Mouse (Mus musculus): ENCODE results near the gene Arfrp1. TPM values are rescaled to one million over a fixed set of nuclear protein-coding genes. Genes with fewer than 3 reads are reported as not detected.

The Arfrp1 gene
- total RNA-seq, 2 experiments from 2014 or later = 52.2 to 55.4 TPM

- intact Hi-C loops (cut with DNase I) = no loop called here
- no peak for DNase-seq
Observed at GRCm38 (mm10) chr2:181312435-181312834, 52.8 kb downstream of the Arfrp1 start.

Other genes with a start within 250 kb of the Arfrp1 start
- gene Kcnq2, start 230.1 kb downstream of the Arfrp1 start, total RNA-seq (2021) = not detected
- 1,000 to 10,000 TPM; 1,480 to 1,577 TPM for gene Eef1a2, start 208.4 kb downstream of the Arfrp1 start, total RNA-seq (2021)
- gene Ppdpf, start 178.2 kb downstream of the Arfrp1 start, total RNA-seq (2021) = 10 to 100 TPM; 49.4 to 52.6 TPM
- gene Ptk6, start 162.6 kb downstream of the Arfrp1 start, total RNA-seq (2021) = under 1 TPM in 1 of 2 experiments, not detected in 1; 0.05 TPM
- gene Srms, start 152.2 kb downstream of the Arfrp1 start, total RNA-seq (2021) = under 1 TPM; 0.14 to 0.49 TPM
- gene Fndc11, start 145.4 kb downstream of the Arfrp1 start, total RNA-seq (2021) = under 1 TPM in 1 of 2 experiments, not detected in 1; 0.22 TPM
- 10 to 100 TPM in 1 of 2 experiments, 1 to 10 TPM in 1; 9.9 to 11.5 TPM for gene Helz2, start 123.4 kb downstream of the Arfrp1 start, total RNA-seq (2021)
- gene Gmeb2, start 77.4 kb downstream of the Arfrp1 start, total RNA-seq (2021) = 1 to 10 TPM; 9.0 to 9.6 TPM
- gene Stmn3, start 50.9 kb downstream of the Arfrp1 start, total RNA-seq (2021) = under 1 TPM; 0.38 to 0.53 TPM
- gene Rtel1, start 45.7 kb downstream of the Arfrp1 start, total RNA-seq (2021) = 10 to 100 TPM in 1 of 2 experiments, 1 to 10 TPM in 1; 9.3 to 10.1 TPM
- gene Zgpat, start 476 bp downstream of the Arfrp1 start, total RNA-seq (2021) = 10 to 100 TPM; 17.6 to 22.3 TPM
- gene Lime1, start 14.7 kb upstream of the Arfrp1 start, total RNA-seq (2021) = 1 to 10 TPM; 5.1 to 6.7 TPM
- 10 to 100 TPM; 12.4 to 12.9 TPM for gene Zbtb46, start 94.0 kb upstream of the Arfrp1 start, total RNA-seq (2021)
- not detected for gene Abhd16b, start 127.8 kb upstream of the Arfrp1 start, total RNA-seq (2021)
- gene Tpd52l2, start 131.7 kb upstream of the Arfrp1 start, total RNA-seq (2021) = 10 to 100 TPM; 62.9 to 67.7 TPM
- 10 to 100 TPM; 58.4 to 68.6 TPM for gene Dnajc5, start 155.1 kb upstream of the Arfrp1 start, total RNA-seq (2021)
- 10 to 100 TPM; 36.6 to 47.4 TPM for gene Uckl1, start 219.5 kb upstream of the Arfrp1 start, total RNA-seq (2021)
- gene Prpf6, start 226.5 kb upstream of the Arfrp1 start, total RNA-seq (2021) = 10 to 100 TPM; 36.0 to 38.3 TPM
- 10 to 100 TPM; 16.6 to 18.0 TPM for gene Zfp512b, start 227.4 kb upstream of the Arfrp1 start, total RNA-seq (2021)
- 1 to 10 TPM; 2.3 to 2.4 TPM for gene Samd10, start 233.8 kb upstream of the Arfrp1 start, total RNA-seq (2021)

All from heart, postnatal 36 days (tissue).